Mouse (Mus musculus) midbrain, embryonic 15.5 days (tissue): Measurements from ENCODE around the gene Wdr76. TPM values are rescaled to one million over a fixed set of nuclear protein-coding genes. Genes with fewer than 3 reads are reported as not detected.

Source experiments
- ATAC-seq: fragments of 200-750 bp; cut with Nextera tagmentation; replicated peaks from 2 replicates; pipeline ENCODE4 v1.8.0; 2017; ENCODE audit warnings: moderate TSS enrichment
- H3K27ac ChIP-seq: fragments of 300-500 bp; sonication (generic); 2 replicates; pipeline ENCODE4 v1.5.1; 2015; ENCODE audit warnings: mild to moderate bottlenecking, inconsistent platforms
- H3K27me3 ChIP-seq: fragments of 300-500 bp; sonication (generic); replicated peaks from 2 replicates; pipeline ENCODE4 v1.6.1; 2015; ENCODE audit warnings: inconsistent platforms
- H3K36me3 ChIP-seq: fragments of 300-500 bp; sonication (generic); replicated peaks from 2 replicates; pipeline ENCODE4 v1.6.1; 2015; ENCODE audit warnings: inconsistent platforms
- H3K4me1 ChIP-seq: fragments of 300-500 bp; sonication (generic); 2 replicates; pipeline ENCODE4 v1.6.1; 2015; ENCODE audit warnings: inconsistent platforms
- H3K4me2 ChIP-seq: fragments of 300-500 bp; sonication (generic); 2 replicates; pipeline ENCODE4 v1.6.1; 2015; ENCODE audit warnings: inconsistent platforms, mild to moderate bottlenecking, moderate library complexity
- H3K4me3 ChIP-seq: fragments of 300-500 bp; sonication (generic); 2 replicates; pipeline ENCODE4 v1.5.1; 2015; ENCODE audit warnings: mild to moderate bottlenecking, inconsistent platforms
- H3K9ac ChIP-seq: fragments of 300-500 bp; sonication (generic); 2 replicates; pipeline ENCODE4 v1.6.1; 2015; ENCODE audit warnings: mild to moderate bottlenecking, inconsistent platforms
- H3K9me3 ChIP-seq: fragments of 300-500 bp; sonication (generic); 2 replicates; pipeline ENCODE4 v1.6.1; 2016; ENCODE audit warnings: inconsistent platforms
- WGBS: fragments of 180-500 bp; shearing (Covaris S2); methylation state at CpG from one replicate; pipeline ENCODE4 v1.1.7; 2015; ENCODE audit warnings: mixed read lengths; 5-methylcytosine and 5-hydroxymethylcytosine counted together
- polyA plus RNA-seq: library from polyadenylated mRNA; unstranded; fragments of >200 nt; fragmentation: Nextera tagmentation; extraction: Ambion mirVana; gene quantifications from 2 replicates; pipeline ENCODE4 v1.2.1, GENCODE M21; 2015

The Wdr76 gene
- polyA plus RNA-seq, 1 experiment from 2014 or later, result 4.8 TPM

DNA sequence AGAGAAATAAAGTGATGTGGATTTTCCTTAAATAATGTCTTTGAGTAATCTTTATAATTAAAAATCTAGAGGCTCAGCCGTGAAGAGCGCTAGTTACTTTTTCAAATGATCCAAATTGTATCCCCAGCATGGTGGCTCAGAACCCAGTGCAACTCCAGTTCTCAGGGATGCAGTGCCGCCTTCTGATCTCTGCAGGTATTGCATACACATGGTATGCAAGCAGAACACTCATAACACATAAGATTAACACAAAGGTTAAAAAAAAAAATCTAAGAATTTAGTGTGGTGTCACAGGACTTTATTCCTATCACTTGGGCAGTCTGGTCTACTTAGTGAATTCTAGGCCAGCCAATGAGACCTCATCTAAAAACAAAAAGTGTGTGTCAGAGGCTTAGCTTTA, 38.3 kb downstream of the Wdr76 start:
- peaks cover 24% of the 10 kb centered on the region; the same call in 1 of the 2 replicates for H3K36me3 ChIP-seq
- no peak overlapping the region for H3K9ac ChIP-seq
- 90% methylated on average over 3 of the region's 3 CpGs for WGBS
- no peak overlapping the region for H3K4me2 ChIP-seq
- H3K4me1 ChIP-seq, result no peaks in the 10 kb centered on the region
- H3K9me3 ChIP-seq, result no peaks in the 10 kb centered on the region
- no peaks in the 10 kb centered on the region for H3K27me3 ChIP-seq
- no peak overlapping the region for H3K27ac ChIP-seq
- ATAC-seq, result no peak
- H3K4me3 ChIP-seq, result no peak overlapping the region

DNA sequence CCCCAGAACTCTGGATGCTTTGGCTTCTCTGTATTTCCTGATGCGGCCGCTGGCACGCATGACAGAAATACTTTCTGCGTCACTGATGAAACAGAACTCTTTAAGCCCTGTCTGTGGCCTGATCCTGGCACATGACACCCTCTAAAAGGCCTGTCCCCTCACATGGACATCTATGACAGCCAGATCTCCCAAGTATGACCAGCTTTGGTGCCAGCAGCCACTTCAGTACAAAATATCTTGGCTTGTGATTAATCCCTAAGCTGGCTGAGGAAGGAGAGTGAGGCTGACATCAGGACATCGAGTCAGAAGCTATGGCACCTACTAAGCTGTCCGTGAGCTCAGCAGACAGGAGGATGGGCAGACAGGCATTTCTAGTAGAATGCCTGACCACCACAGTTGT, 43.1 kb downstream of the Wdr76 start:
- H3K4me1 ChIP-seq, result no peaks in the 10 kb centered on the region
- H3K4me3 ChIP-seq, result no peak overlapping the region
- WGBS, result 91% methylated on average over 6 of the region's 6 CpGs
- ATAC-seq, result no peak
- no peak overlapping the region for H3K27ac ChIP-seq
- H3K9ac ChIP-seq, result no peak overlapping the region
- H3K9me3 ChIP-seq, result no peaks in the 10 kb centered on the region
- no peaks in the 10 kb centered on the region for H3K27me3 ChIP-seq
- H3K36me3 ChIP-seq, result peaks cover 16% of the 10 kb centered on the region; the same call in 1 of the 2 replicates
- H3K4me2 ChIP-seq, result no peak overlapping the region

- WGBS, result 86% methylated on average over 8 of the region's 8 CpGs
- Histone ChIP-seq H3K36me3 (peaks cover 16% of the 10 kb centered on the region; the same call in 1 of the 2 replicates), H3K4me2 (no peak overlapping the region), H3K27ac (no peak overlapping the region), H3K9me3 (no peaks in the 10 kb centered on the region), H3K27me3 (no peaks in the 10 kb centered on the region), H3K9ac (no peak overlapping the region), H3K4me1 (no peaks in the 10 kb centered on the region), H3K4me3 (no peak overlapping the region)
- ATAC-seq, result no peak
These were observed 44.7 kb downstream of the Wdr76 start for GRCm38 (mm10) chr2:121551271-121551670.

- WGBS, result 96% methylated on average over 3 of the region's 3 CpGs
- Histone ChIP-seq H3K4me1 (no peaks in the 10 kb centered on the region), H3K27me3 (no peaks in the 10 kb centered on the region), H3K4me2 (no peak overlapping the region), H3K4me3 (no peak overlapping the region), H3K9me3 (no peaks in the 10 kb centered on the region), H3K27ac (no peak overlapping the region), H3K36me3 (no peaks in the 10 kb centered on the region; the same call in 1 of the 2 replicates), H3K9ac (no peak overlapping the region)
- no peak for ATAC-seq
These were observed 56.6 kb downstream of the Wdr76 start for GRCm38 (mm10) chr2:121563117-121563516.

GRCm38 (mm10) chr2:121565911-121566310, 59.4 kb downstream of the Wdr76 start:
- Histone ChIP-seq H3K4me3 (no peak overlapping the region), H3K9me3 (no peaks in the 10 kb centered on the region), H3K27ac (no peak overlapping the region), H3K4me2 (no peak overlapping the region), H3K27me3 (no peaks in the 10 kb centered on the region), H3K36me3 (no peaks in the 10 kb centered on the region; the same call in none of the 2 replicates), H3K4me1 (no peaks in the 10 kb centered on the region), H3K9ac (no peak overlapping the region)
- ATAC-seq, result no peak
- 66% methylated on average over 5 of the region's 5 CpGs for WGBS

- ATAC-seq, result no peak
- no peak overlapping the region for H3K4me3 ChIP-seq
- no peaks in the 10 kb centered on the region for H3K27me3 ChIP-seq
- no peaks in the 10 kb centered on the region; the same call in 1 of the 2 replicates for H3K36me3 ChIP-seq
- no peak overlapping the region for H3K4me2 ChIP-seq
- no peaks in the 10 kb centered on the region for H3K4me1 ChIP-seq
- no peak overlapping the region for H3K27ac ChIP-seq
- 89% methylated on average over 3 of the region's 3 CpGs for WGBS
- H3K9ac ChIP-seq, result no peak overlapping the region
- no peaks in the 10 kb centered on the region for H3K9me3 ChIP-seq
These were observed 63.5 kb downstream of the Wdr76 start for GRCm38 (mm10) chr2:121570049-121570448.

GRCm38 (mm10) chr2:121570999-121571655, 64.6 kb downstream of the Wdr76 start:
- WGBS, result 77% methylated on average over 8 of the region's 8 CpGs

DNA sequence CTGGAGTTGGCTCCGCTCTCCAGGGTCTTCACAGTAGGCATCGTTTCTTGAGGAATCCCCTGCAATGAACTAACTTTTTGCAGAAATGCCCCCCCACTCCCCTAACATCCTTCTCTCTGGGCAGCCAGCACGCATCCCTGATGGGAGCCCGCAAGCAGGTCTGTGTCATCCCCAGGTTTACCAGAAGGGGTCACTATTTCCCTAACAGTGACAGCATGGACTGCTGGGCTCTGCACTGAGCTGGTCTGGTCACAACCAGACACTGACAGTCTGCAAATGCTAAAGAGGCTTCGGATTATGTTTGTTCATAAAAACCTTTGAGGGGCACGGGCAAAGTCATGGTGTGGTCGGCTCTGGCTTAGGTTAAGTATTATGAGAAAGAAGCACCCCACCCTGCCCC, 65.3 kb downstream of the Wdr76 start:
- Histone ChIP-seq H3K36me3 (no peaks in the 10 kb centered on the region; the same call in 1 of the 2 replicates), H3K27me3 (no peaks in the 10 kb centered on the region), H3K4me2 (no peak overlapping the region), H3K9ac (no peak overlapping the region), H3K27ac (no peak overlapping the region), H3K4me3 (no peak overlapping the region), H3K9me3 (no peaks in the 10 kb centered on the region), H3K4me1 (no peaks in the 10 kb centered on the region)
- WGBS, result 21% methylated on average over 7 of the region's 7 CpGs
- peak; percentile 89 for ATAC-seq

More at GRCm38 (mm10) chr2:121570999-121571655, 64.6 kb downstream of the Wdr76 start:
- Histone ChIP-seq H3K4me2 (no peak overlapping the region), H3K4me1 (no peaks in the 10 kb centered on the region), H3K36me3 (no peaks in the 10 kb centered on the region; the same call in 1 of the 2 replicates), H3K27me3 (no peaks in the 10 kb centered on the region), H3K9ac (no peak overlapping the region), H3K4me3 (no peak overlapping the region), H3K9me3 (no peaks in the 10 kb centered on the region), H3K27ac (no peak overlapping the region)
- 0 out of 2 replicates have a peak, but pooled peaks have one; percentile 8 for ATAC-seq

GRCm38 (mm10) chr2:121574066-121574630, 67.6 kb downstream of the Wdr76 start:
- Histone ChIP-seq H3K9me3 (no peaks in the 10 kb centered on the region), H3K4me1 (no peaks in the 10 kb centered on the region), H3K9ac (no peak overlapping the region), H3K36me3 (no peaks in the 10 kb centered on the region), H3K4me2 (no peak overlapping the region), H3K4me3 (no peak overlapping the region), H3K27ac (no peak overlapping the region), H3K27me3 (no peaks in the 10 kb centered on the region)
- no peak for ATAC-seq
- 78% methylated on average over 9 of the region's 9 CpGs for WGBS

- 64% methylated on average over 8 of the region's 8 CpGs for WGBS
- no peak for ATAC-seq
- H3K4me3 ChIP-seq, result no peak overlapping the region
- no peaks in the 10 kb centered on the region for H3K27me3 ChIP-seq
- H3K9me3 ChIP-seq, result no peaks in the 10 kb centered on the region
- no peak overlapping the region for H3K27ac ChIP-seq
- H3K9ac ChIP-seq, result no peak overlapping the region
- no peaks in the 10 kb centered on the region for H3K4me1 ChIP-seq
- no peak overlapping the region for H3K4me2 ChIP-seq
- H3K36me3 ChIP-seq, result no peaks in the 10 kb centered on the region
These were observed 69.2 kb downstream of the Wdr76 start for GRCm38 (mm10) chr2:121575741-121576201.

DNA sequence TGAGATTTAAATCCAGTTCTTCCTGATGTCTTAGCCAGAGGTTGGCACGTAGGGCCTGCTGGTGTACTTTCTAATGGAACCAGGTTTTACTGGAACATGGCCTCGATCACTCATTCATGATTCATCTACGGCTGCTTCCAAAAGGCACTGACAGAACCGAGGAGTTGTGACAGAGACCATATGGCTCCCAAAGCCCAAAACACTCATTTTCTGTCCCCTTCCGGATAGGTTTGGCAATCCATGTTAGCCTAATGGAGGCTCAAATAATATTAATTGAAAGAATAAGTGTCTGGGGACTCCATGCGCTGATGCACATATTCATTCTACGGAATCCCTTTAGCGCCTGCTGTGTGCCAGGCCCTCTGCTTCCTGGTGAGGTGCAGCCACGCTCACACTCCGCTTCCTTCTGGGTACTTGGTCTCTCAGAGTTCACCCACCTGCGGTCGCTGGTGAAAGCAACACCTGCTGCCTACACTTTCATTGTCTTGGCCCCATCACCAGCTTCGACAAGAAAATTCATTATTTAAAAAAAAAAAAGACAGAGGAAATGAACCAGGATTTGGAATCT, 76.4 kb downstream of the Wdr76 start:
- no peak overlapping the region for H3K4me3 ChIP-seq
- no peak overlapping the region; the same call in 1 of the 2 replicates for H3K27ac ChIP-seq
- WGBS, result 70% methylated on average over 13 of the region's 13 CpGs

DNA sequence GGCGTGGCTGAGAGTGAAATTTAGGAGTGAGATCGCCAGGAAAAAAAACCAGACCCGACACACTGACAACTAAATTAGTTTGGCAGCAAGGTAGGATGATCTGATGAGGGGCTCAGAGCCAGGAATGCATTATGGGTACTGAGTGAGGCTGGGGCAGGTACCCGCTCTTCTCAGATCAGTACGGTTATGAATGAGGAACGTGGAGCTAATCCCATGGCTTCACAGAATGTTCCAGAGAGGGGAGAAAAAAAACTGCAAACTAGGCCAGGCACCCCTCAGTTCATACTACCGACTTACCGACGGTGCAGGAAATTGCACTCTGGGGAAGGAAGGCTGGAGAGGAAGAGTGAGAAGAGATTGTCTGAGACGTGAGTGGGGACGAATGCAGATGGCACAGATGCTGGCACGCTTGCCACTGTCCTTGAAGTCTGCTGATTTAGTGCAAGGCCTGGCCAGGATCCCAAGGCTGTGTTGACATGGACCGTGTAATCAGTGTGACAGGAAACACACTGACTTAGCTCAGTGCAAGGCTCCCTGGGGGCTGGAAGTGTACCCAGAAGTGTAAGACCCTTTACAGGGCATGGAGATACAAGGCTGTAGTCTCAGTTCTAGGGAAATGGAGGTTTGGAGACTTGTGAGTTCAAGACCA, 77.1 kb downstream of the Wdr76 start:
- Histone ChIP-seq H3K9ac (no peak overlapping the region), H3K4me2 (no peak overlapping the region), H3K9me3 (no peaks in the 10 kb centered on the region), H3K27ac (no peak overlapping the region; the same call in 1 of the 2 replicates), H3K36me3 (no peaks in the 10 kb centered on the region), H3K27me3 (no peaks in the 10 kb centered on the region), H3K4me3 (no peak overlapping the region), H3K4me1 (peaks cover 12% of the 10 kb centered on the region)
- ATAC-seq, result no peak; the same call in 1 of the 2 replicates
- WGBS, result 37% methylated on average over 13 of the region's 13 CpGs

More for the DNA sequence above, 76.4 kb downstream of the Wdr76 start:
- Histone ChIP-seq H3K4me2 (no peak overlapping the region), H3K4me1 (peaks cover 5% of the 10 kb centered on the region), H3K27me3 (no peaks in the 10 kb centered on the region), H3K9ac (no peak overlapping the region), H3K36me3 (no peaks in the 10 kb centered on the region), H3K9me3 (no peaks in the 10 kb centered on the region)
- ATAC-seq, result no peak
